Mouse (Mus musculus) frontal cortex, adult (tissue): ENCODE data around the gene Gm3646.

ENCODE experiments used
- ATAC-seq: cut with Nextera tagmentation; 2 replicates; pipeline ENCODE4 v1.9.2; 2017; ENCODE audit warnings: mild to moderate bottlenecking, moderate library complexity, mixed read lengths; ENCODE audit not compliant: low TSS enrichment

Gene Gm3646

GRCm38 (mm10) chr1:39779111-39779980 lies 25.8 kb downstream of the Gm3646 start:
- ATAC-seq, result no peak

- ATAC-seq, result no peak
These were observed 31.0 kb downstream of the Gm3646 start for GRCm38 (mm10) chr1:39773991-39774729.

GRCm38 (mm10) chr1:39773551-39773950 lies 31.6 kb downstream of the Gm3646 start:
- ATAC-seq, result no peak

GRCm38 (mm10) chr1:39772401-39773095 lies 32.6 kb downstream of the Gm3646 start:
- no peak for ATAC-seq

- no peak for ATAC-seq
These were observed 34.7 kb downstream of the Gm3646 start for GRCm38 (mm10) chr1:39770436-39770835.

- ATAC-seq, result no peak
These were observed 37.1 kb downstream of the Gm3646 start for GRCm38 (mm10) chr1:39768017-39768416.

GRCm38 (mm10) chr1:39765854-39766493 lies 39.2 kb downstream of the Gm3646 start:
- no peak for ATAC-seq

GRCm38 (mm10) chr1:39762025-39762370 lies 43.1 kb downstream of the Gm3646 start:
- ATAC-seq, result peak; percentile 92

GRCm38 (mm10) chr1:39761211-39762024 lies 43.7 kb downstream of the Gm3646 start:
- peak; percentile 93 for ATAC-seq

- no peak for ATAC-seq
These were observed 44.9 kb downstream of the Gm3646 start for GRCm38 (mm10) chr1:39760181-39760715.

- no peak for ATAC-seq
These were observed 45.6 kb downstream of the Gm3646 start for GRCm38 (mm10) chr1:39759231-39760175.

- no peak for ATAC-seq
These were observed 46.9 kb downstream of the Gm3646 start for GRCm38 (mm10) chr1:39758244-39758643.

- ATAC-seq, result no peak
These were observed 48.2 kb downstream of the Gm3646 start for GRCm38 (mm10) chr1:39756952-39757351.

GRCm38 (mm10) chr1:39754224-39754957 lies 50.7 kb downstream of the Gm3646 start:
- ATAC-seq, result no peak
